Mouse (Mus musculus) macrophage (primary cell): Measurements from ENCODE around the gene Best2. TPM values are rescaled to one million over a fixed set of nuclear protein-coding genes. Genes with fewer than 3 reads are reported as not detected.
A peak's percentile ranks its signal among the peaks of the same experiment; 100 is the strongest.

Source experiments
- H3K27ac ChIP-seq: fragments of 350-480 bp; formaldehyde crosslinking; 2 replicates; pipeline ENCODE4 v1.9.0; 2021
- H3K36me3 ChIP-seq: fragments of 350-480 bp; formaldehyde crosslinking; 2 replicates; pipeline ENCODE4 v1.9.0; 2021; ENCODE audit errors: inconsistent target
- H3K4me3 ChIP-seq: fragments of 350-480 bp; formaldehyde crosslinking; 2 replicates; pipeline ENCODE4 v1.9.0; 2021; ENCODE audit errors: inconsistent target
- H3K79me2 ChIP-seq: fragments of 350-480 bp; formaldehyde crosslinking; 2 replicates; pipeline ENCODE4 v1.9.0; 2021; ENCODE audit errors: inconsistent target
- WGBS: methylation state at CpG from one replicate; pipeline ENCODE4 v1.1.7; 2026; ENCODE audit warnings: inconsistent platforms; ENCODE audit not compliant: missing documents; 5-methylcytosine and 5-hydroxymethylcytosine counted together
- polyA plus RNA-seq: library from polyadenylated mRNA; stranded (reverse); fragments of 250-400 nt; gene quantifications from 3 replicates; pipeline ENCODE4 v1.2.4, GENCODE M21; 2018; ENCODE audit warnings: inconsistent platforms

Best2 gene
- polyA plus RNA-seq, 1 experiment from 2014 or later = not detected

GRCm38 (mm10) chr8:84997649-84998295 lies 16.6 kb downstream of the Best2 start:
- WGBS = 13% methylated on average over 18 of the region's 19 CpGs
- Histone ChIP-seq H3K4me3 (no peak overlapping the region), H3K27ac (no peak overlapping the region), H3K79me2 (no peaks in the 10 kb centered on the region), H3K36me3 (no peaks in the 10 kb centered on the region; the same call in 1 of the 2 replicates)

DNA sequence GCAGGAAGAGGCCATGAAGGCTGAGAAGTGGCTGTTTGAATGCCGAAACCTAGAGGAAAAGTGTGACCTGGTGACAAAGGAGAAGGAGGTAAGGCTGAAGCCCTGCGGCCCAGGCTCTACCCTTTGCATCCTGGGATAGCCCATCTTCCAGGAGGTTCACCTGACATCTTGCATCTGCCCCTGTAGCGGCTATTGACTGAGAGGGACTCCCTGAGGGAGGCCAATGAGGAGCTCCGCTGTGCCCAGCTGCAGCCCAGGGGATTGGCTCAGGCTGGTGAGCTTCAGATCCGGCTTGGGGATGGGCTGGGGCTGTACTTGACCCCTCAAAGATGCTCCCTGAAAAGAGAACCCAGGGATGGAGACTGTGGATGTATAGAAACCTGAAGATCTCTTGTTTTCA lies 17.4 kb downstream of the Best2 start:
- Histone ChIP-seq H3K4me3 (no peak overlapping the region), H3K27ac (no peak overlapping the region), H3K79me2 (no peaks in the 10 kb centered on the region), H3K36me3 (no peaks in the 10 kb centered on the region)
- WGBS = 98% methylated on average over 5 of the region's 5 CpGs

GRCm38 (mm10) chr8:84995680-84996079 lies 18.7 kb downstream of the Best2 start:
- 96% methylated on average over 18 of the region's 25 CpGs for WGBS
- no peak overlapping the region for H3K4me3 ChIP-seq
- H3K27ac ChIP-seq = no peak overlapping the region
- H3K36me3 ChIP-seq = no peaks in the 10 kb centered on the region
- H3K79me2 ChIP-seq = no peaks in the 10 kb centered on the region

GRCm38 (mm10) chr8:84994375-84994774 lies 20.0 kb downstream of the Best2 start:
- 94% methylated on average over 9 of the region's 9 CpGs for WGBS
- Histone ChIP-seq H3K27ac (no peak overlapping the region), H3K36me3 (no peaks in the 10 kb centered on the region)

GRCm38 (mm10) chr8:84990836-84991235 lies 23.5 kb downstream of the Best2 start:
- 10% methylated on average over 15 of the region's 15 CpGs for WGBS

More at GRCm38 (mm10) chr8:84994375-84994774, 20.0 kb downstream of the Best2 start:
- Histone ChIP-seq H3K4me3 (no peak overlapping the region), H3K79me2 (no peaks in the 10 kb centered on the region)

GRCm38 (mm10) chr8:84990349-84990748 lies 24.0 kb downstream of the Best2 start, which contains the start of gene Hook2:
TSS of gene Hook2 (plus strand) at chr8:84990603.
- Histone ChIP-seq H3K27ac (peak within 1 kb of the TSS; percentile 55), H3K4me3 (peak within 1 kb of the TSS; percentile 42), H3K79me2 (no peaks in the 10 kb centered on the region), H3K36me3 (no peaks in the 10 kb centered on the region)
- WGBS = under 1% methylated on average over 28 of the region's 28 CpGs

More at GRCm38 (mm10) chr8:84990836-84991235, 23.5 kb downstream of the Best2 start:
- Histone ChIP-seq H3K27ac (no peak overlapping the region), H3K4me3 (peak overlapping the region; percentile 42), H3K79me2 (no peaks in the 10 kb centered on the region), H3K36me3 (no peaks in the 10 kb centered on the region)

DNA sequence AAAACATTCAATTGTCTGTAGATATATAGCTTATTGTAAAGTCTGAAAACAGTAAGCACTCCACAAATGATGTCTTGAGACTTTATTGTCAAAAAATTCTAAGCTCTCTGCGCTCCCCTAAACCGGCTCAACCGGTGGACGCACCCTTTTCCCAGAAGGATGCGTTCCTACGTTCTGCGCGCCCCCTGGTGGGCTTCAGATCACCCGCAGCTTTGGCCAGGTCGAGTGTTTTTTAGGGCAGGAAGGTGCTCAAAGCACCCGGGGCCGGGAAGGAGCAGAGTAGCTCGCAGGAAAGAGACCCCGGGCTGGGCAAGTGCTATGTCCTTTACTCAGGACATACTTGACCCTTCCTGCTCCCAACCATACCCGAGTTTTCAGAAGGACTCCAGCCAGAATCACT lies 24.5 kb downstream of the Best2 start:
- no peaks in the 10 kb centered on the region for H3K36me3 ChIP-seq
- H3K79me2 ChIP-seq = no peaks in the 10 kb centered on the region
- peak overlapping the region; percentile 55 for H3K27ac ChIP-seq
- WGBS = 1% methylated on average over 15 of the region's 15 CpGs
- H3K4me3 ChIP-seq = peak overlapping the region; percentile 42

- Histone ChIP-seq H3K27ac (peak overlapping the region; percentile 55; the same call in 1 of the 2 replicates), H3K36me3 (no peaks in the 10 kb centered on the region), H3K4me3 (peak overlapping the region; percentile 42; the same call in 1 of the 2 replicates), H3K79me2 (no peaks in the 10 kb centered on the region)
- WGBS = 42% methylated on average over 15 of the region's 15 CpGs
Observed at GRCm38 (mm10) chr8:84989311-84989731, 25.0 kb downstream of the Best2 start.

DNA sequence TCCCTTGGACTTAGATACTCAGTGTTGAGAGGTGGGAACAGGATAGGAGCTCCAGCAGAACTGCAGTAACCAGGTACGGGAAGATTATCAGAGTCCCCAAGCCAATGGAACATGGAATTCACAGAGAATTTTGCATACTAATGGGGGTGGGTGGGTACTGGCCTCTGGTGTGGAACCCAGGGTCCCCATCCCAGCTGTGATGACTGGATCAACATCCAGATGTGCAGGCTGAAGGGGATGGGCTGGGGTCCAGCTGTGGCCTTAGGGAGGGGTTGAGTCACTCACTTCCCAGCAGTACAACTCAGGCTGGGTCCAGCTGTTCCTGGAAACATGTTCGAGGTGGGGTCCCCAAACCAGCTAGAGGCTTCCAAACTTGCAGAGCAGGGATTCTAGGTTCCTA lies 26.4 kb downstream of the Best2 start:
- no peaks in the 10 kb centered on the region for H3K36me3 ChIP-seq
- no peak overlapping the region for H3K27ac ChIP-seq
- no peak overlapping the region for H3K4me3 ChIP-seq
- no peaks in the 10 kb centered on the region for H3K79me2 ChIP-seq
- WGBS = 95% methylated on average over 2 of the region's 2 CpGs

DNA sequence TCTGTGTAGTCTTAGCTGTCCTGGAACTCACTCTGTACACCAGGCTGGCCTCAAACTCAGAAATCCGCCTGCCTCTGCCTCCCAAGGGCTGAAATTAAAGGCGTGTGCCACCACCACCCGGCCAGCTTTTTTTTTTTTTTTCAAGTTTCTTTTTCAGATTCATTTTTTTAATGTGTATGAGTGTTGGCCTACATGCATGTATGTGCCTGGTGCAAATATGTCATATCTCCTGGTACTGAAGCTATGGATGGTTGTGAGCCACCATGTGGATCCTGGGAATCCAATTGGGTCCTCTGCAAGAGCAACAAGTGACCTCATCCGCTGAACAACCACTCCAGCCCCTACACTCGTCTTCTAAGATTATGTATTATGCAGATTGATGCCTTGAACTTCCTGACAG lies 26.9 kb downstream of the Best2 start:
- 96% methylated on average over 5 of the region's 5 CpGs for WGBS
- H3K79me2 ChIP-seq = no peaks in the 10 kb centered on the region
- H3K4me3 ChIP-seq = no peak overlapping the region
- no peak overlapping the region for H3K27ac ChIP-seq
- H3K36me3 ChIP-seq = no peaks in the 10 kb centered on the region

DNA sequence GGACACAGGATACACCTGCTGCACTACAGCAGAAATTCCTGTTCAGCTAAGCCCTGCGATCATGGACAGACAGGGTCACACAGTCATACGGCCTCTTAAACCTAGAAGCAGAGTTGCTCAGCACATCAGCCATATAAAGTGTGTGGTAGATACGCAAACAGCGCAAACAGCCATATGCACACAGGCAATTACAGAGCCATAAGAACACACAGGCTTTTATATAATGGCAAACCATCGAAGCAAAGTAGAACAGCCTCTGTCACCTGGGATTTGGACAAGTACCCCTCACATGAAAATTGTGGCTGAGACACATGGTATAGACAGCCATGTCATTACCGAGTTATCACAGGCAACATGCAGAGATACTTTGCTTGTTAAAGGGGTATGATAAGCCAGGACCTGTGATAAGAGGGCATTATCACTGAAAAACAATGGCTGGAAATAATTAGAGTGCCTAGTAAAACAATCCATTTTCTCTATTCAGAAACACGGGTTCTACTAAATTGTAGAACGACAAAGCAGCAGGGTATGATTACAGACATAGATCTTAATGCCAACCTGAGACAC lies 27.9 kb downstream of the Best2 start:
- peak overlapping the region; percentile 28; the same call in 1 of the 2 replicates for H3K4me3 ChIP-seq
- H3K27ac ChIP-seq = peak overlapping the region; percentile 90
- H3K36me3 ChIP-seq = no peaks in the 10 kb centered on the region
- no peaks in the 10 kb centered on the region for H3K79me2 ChIP-seq
- 47% methylated on average over 8 of the region's 8 CpGs for WGBS

DNA sequence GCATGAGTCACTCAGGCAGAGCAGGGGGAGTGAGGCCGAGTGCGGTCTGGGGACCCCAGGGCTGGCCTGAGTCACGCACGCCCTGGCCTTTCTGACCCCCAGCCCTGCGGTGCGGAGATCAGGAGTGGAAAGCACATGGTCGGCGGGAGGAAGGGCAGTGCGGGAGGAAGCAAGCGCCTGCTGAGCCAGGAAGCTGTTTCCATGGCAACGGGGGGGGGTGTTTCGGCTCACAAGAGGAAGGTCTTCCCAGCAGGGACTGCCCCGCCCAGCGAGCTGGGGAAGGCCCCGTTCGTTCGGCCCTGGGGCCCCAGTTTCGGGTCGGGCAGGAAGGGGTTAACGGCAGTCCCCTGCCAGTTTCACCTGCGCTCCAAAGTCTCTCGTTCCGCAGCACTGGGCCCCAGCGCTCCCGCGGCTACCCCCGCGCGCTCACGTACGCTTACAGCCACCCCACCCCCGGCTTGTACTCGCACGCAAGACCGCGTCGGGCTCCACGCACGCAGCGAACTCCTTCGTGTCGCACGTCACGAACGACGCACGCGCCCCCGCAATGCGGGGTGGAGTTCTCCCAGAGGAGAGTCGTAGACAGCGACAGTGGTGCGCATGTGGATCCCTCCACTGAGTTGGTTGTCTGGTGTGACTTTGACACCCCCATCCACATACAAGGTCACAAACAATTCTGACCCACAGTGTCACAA lies 28.5 kb downstream of the Best2 start:
- WGBS = under 1% methylated on average over 52 of the region's 53 CpGs
- H3K36me3 ChIP-seq = no peaks in the 10 kb centered on the region
- no peaks in the 10 kb centered on the region for H3K79me2 ChIP-seq
- peak overlapping the region; percentile 90 for H3K27ac ChIP-seq
- H3K4me3 ChIP-seq = peak overlapping the region; percentile 28

DNA sequence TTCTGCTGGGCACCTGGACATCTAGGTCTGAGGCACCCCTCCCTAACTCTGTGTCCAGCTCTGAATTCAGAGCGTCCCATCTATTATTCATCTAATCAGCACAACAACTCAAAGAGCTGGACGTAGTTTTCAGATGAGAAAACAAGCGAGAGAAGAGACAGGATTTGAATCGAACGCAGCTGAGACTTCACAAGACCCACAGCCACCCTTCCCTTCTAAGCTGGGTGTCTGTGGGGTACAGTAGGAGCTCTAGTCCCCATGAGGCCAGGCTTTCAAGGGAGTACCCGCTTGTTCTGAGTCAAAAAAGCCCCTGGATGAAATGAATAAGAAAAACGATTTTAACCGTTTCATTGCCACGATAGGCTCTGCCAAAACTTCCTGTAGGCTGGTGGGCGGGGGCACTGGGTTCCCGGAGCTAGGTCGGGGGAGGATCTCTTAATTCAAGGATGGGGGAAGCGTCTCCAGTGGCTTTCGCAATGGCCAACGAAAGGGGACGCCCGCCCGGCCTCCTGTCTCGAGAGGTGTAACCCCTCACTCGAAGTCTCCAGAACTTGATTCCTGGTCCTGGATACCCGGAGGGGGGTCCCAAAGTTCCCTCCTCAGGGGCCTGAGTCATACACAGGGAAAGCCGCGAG lies 29.2 kb downstream of the Best2 start:
- no peaks in the 10 kb centered on the region for H3K79me2 ChIP-seq
- 3% methylated on average over 23 of the region's 23 CpGs for WGBS
- H3K4me3 ChIP-seq = peak overlapping the region; percentile 28
- H3K27ac ChIP-seq = peak overlapping the region; percentile 90
- H3K36me3 ChIP-seq = no peaks in the 10 kb centered on the region

GRCm38 (mm10) chr8:84984294-84985048 lies 29.9 kb downstream of the Best2 start:
- Histone ChIP-seq H3K79me2 (no peaks in the 10 kb centered on the region), H3K36me3 (no peaks in the 10 kb centered on the region), H3K4me3 (0 out of 2 replicates have a peak overlapping the region, but pooled peaks have one; percentile 28), H3K27ac (peak overlapping the region; percentile 90)
- WGBS = 40% methylated on average over 16 of the region's 16 CpGs
